Mouse (Mus musculus) cerebellum, adult 18-20 months (tissue): Measurements from ENCODE around the gene Sept10.

ENCODE experiments used
- DNase-seq, 2 experiments: peaks; one replicate each; pipeline ENCODE4 v3.0.0; 2021

Gene Sept10

GRCm38 (mm10) chr10:59223890-59224289 lies 2.2 kb upstream of the Sept10 start:
- no peak for DNase-seq

DNA sequence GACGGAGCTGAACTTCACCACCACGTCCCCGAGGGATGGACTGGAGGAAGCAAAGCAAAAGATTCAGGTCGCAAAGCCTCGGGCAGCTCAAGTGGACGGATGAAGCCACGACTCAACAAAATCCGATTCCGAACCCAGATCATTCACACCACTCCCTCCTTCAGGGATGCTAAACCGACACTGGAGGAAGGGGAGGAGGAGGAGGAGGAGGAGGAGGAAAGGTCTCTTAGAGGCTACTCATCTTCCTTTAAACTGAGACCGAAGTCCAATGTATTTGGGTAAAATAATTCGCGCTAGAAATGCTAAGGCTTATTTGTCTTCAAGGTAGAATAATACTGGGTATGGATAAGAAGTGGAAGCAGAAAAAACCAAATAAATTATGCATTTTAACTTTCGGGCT lies 1.7 kb upstream of the Sept10 start:
- DNase-seq: no peak

GRCm38 (mm10) chr10:59222271-59223101 lies 839 bp upstream of the Sept10 start:
- peak; percentile 55 to 58 for DNase-seq

GRCm38 (mm10) chr10:59220824-59221472 lies 699 bp downstream of the Sept10 start:
- no peak for DNase-seq

DNA sequence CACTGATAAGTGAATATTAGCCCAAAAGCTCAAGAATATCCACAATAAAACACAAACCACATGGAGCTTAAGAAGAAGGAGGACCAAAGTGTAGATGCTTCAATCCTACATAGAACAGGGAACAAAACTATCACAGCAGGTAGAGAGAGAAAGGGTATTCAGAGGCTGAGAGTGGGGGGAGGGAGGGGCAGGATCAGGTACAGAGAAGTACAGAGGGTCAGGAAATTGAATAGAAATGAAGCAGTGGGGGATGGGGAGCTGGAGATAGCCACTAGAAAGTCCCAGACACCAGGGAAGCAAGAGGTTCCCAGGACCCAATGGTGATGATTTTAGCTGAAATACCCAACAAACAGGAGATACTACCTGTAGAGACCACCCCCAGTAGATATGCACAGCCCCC lies 21.6 kb downstream of the Sept10 start:
- no peak for DNase-seq

GRCm38 (mm10) chr10:59196763-59197162 lies 24.9 kb downstream of the Sept10 start:
- no peak for DNase-seq

DNA sequence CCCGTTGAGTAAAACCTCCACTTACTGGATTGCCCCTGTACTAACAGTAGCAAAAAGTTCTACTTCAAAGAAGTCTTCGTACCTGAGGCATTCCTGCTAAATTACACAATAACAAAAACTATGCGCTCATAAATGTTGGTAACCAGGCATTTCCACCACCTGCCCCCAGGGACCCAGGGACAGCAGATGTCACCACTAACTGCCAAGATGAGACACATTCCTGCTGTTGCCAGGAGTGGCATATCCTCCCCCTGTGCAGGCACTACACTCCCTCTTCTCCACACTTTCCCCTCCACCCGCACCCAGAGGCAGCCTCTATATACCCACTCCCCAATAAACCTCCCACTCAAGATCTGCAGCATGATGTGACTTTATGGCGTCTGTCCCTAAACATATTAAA lies 26.8 kb downstream of the Sept10 start:
- DNase-seq: no peak

- DNase-seq: no peak
Observed at GRCm38 (mm10) chr10:59182306-59182705, 39.3 kb downstream of the Sept10 start.

- no peak for DNase-seq
Observed at GRCm38 (mm10) chr10:59179620-59180019, 42.0 kb downstream of the Sept10 start.

GRCm38 (mm10) chr10:59172539-59172938 lies 49.1 kb downstream of the Sept10 start:
- no peak for DNase-seq

- DNase-seq: no peak
Observed at GRCm38 (mm10) chr10:59171042-59171441, 50.6 kb downstream of the Sept10 start.

- DNase-seq: peak; percentile 42 to 45
Observed at GRCm38 (mm10) chr10:59166104-59166944, 55.3 kb downstream of the Sept10 start.

GRCm38 (mm10) chr10:59162185-59162897 lies 59.3 kb downstream of the Sept10 start:
- DNase-seq: no peak

DNA sequence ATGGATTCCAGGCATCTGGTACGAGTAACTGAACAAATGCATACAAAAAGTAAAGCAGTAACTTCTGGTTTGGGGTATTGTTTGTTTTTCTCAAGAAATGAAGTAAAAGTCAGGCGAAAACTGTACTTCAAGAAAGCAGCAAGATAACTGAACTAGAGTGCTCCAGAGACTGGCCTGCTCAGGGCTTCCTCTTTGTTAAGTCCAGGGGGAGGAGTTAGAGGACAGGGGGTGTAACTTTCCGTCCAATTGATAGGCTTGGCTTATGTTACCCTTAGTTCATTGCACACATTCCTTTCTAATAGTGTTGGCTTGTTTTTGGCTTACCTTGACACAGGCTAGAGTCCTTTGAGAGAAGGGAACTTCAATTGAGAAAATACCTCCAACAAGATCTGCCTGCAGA lies 63.0 kb downstream of the Sept10 start:
- DNase-seq: no peak

GRCm38 (mm10) chr10:59152544-59153081 lies 69.0 kb downstream of the Sept10 start:
- no peak for DNase-seq

GRCm38 (mm10) chr10:59150938-59151657 lies 70.5 kb downstream of the Sept10 start:
- DNase-seq: no peak

GRCm38 (mm10) chr10:59149956-59150383 lies 71.7 kb downstream of the Sept10 start:
- peak; percentile 21 to 27 for DNase-seq

- DNase-seq: no peak
Observed at GRCm38 (mm10) chr10:59133478-59134009, 88.1 kb downstream of the Sept10 start.

DNA sequence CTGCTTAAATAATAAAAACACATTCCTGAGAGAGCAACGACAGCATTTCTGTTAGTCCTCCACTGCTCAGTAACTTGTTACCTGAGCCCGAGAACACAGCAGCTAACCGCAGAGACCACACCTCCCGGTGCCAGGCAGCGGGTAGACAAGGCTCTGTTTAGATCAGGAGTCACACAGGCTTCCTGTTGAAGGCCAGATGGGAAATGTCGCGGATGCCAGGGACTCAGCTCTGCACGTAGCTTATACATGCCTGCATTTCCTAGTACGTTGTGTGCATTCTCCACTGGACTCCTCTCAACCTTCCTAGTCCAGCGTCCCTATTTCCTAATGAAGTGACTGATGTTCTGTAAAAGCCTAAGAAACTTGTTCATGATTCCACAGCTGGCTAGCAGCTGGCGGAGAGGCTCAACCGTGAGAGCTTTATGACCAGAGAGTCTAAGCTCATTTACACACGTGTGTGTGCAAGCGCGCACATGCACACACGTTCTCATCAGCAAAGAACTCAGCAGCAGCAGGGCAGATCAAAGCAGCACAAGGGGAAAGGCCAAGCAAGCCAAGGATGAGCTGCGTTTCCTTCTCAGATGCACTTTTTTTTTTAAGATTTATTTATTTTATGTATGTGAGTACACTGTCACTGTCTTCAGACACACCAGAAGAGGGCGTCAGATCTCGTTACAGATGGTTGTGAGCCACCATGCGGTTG lies 89.6 kb downstream of the Sept10 start:
- no peak for DNase-seq

DNA sequence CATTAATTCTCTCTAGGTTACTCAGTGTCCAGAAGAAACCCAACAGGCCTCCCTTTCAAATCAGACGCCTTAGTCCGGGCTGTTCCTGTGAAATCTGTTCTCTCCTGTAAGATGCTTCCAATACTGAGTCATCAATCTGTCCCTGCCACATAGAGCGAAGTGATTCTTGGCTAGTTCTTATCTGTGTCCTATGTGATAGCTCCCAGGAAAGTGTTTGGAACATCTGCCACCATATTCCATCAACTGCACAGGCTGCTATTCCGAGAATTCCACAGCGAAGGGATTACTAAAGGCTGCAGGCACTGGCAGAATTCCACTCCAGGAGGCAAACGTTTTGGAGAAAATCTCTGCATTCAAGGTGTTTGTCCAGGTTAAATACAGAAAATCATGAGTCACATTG lies 94.0 kb downstream of the Sept10 start:
- DNase-seq: no peak

DNA sequence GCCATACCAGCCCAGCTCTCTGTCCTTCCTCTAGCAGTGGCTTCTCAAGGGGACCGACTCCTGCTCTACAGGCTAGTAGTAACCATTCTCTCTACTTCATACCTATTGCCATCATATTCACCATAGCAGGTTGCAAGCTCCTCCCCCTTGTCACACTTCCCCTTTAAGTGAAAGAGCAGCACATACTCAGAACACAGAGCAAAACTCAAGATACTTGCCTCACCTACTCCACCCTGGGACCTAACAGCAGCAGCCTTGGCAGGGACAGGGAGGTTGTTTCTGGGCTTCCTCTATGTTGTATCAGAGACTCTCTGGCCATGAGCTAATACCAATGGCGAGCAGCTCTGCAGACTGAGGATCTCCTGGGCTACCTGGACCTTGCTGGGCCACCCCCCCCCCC lies 96.2 kb downstream of the Sept10 start:
- DNase-seq: no peak
